Mouse (Mus musculus): ENCODE results near the gene H2al2a. TPM values are rescaled to one million over a fixed set of nuclear protein-coding genes. Genes with fewer than 3 reads are reported as not detected.
A peak's percentile ranks its signal among the peaks of the same experiment; 100 is the strongest.

The H2al2a gene
- polyA plus RNA-seq (2015; fragmentation: Nextera tagmentation; extraction: Ambion mirVana), result not detected in 2 replicates

DNA sequence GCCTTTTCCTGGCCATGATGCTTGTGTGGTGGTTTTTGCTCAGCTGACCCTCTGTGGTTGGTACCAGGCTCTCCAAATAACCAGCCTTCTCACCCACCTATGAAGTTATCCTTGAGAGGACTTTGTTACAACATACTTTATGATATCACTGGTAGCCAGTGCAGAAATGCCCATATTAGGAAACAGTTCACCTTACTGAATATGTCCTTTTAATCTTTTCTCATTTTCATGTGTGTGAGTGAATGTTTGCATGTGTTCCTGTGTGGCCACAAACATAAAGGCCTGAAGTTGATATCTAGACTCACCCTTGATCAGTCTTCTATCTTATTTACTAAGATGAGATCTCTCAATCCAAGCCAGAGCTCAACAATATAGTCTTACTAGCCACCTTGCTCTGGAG, at the start of gene H2al2a:
Gene H2al2a (minus strand): TSS at position 101 of the 400 bp plus-strand sequence.
- H3K9ac ChIP-seq, result no peak within 1 kb of the TSS
- H3K9me3 ChIP-seq (replicated peaks), result no peaks in the 10 kb centered on the region
- H3K27ac ChIP-seq, result no peak within 1 kb of the TSS
- H3K4me1 ChIP-seq, result no peaks in the 10 kb centered on the region
- ATAC-seq (replicated peaks; ENCODE audit: low FRiP score), result no peak
- H3K36me3 ChIP-seq, result no peaks in the 10 kb centered on the region
- H3K4me2 ChIP-seq, result no peak within 1 kb of the TSS
- no peak within 1 kb of the TSS for H3K4me3 ChIP-seq (replicated peaks)
- H3K27me3 ChIP-seq, result no peaks in the 10 kb centered on the region

- 0% methylated on average over 4 of the region's 4 CpGs for WGBS
- H3K9ac ChIP-seq, result peak overlapping the region; percentile 95
- no peaks in the 10 kb centered on the region for H3K36me3 ChIP-seq
- H3K27me3 ChIP-seq, result no peaks in the 10 kb centered on the region
- peak overlapping the region; percentile 77 for H3K4me3 ChIP-seq (replicated peaks)
- H3K9me3 ChIP-seq (replicated peaks), result no peaks in the 10 kb centered on the region
- H3K27ac ChIP-seq, result peak overlapping the region; percentile 99
- H3K4me2 ChIP-seq, result peak overlapping the region; percentile 77
- no peak for ATAC-seq (replicated peaks; ENCODE audit: low FRiP score)
- H3K4me1 ChIP-seq, result peaks cover 49% of the 10 kb centered on the region
Measured at GRCm38 (mm10) chr2:18046186-18046585, 49.4 kb upstream of the H2al2a start.

DNA sequence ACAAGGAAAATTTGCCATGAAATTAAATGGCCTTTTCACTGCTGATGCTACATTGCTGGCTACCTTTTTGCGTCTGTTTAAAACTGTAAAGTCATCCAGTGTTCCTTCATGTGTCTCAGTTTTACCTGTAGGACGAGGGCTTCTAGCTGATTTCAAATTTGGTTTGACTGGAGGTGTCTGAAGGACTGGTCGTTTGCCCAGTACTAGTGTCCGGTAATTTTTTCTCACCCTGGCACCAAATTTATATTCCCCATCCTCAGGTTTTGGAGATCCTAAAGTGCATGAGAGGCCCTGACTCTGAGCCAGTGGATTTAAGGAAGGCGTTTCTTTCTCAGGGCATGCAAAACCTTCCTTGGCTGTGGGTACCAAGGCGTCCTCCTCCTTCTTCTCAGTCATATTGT, 49.0 kb upstream of the H2al2a start:
- H3K4me3 ChIP-seq (replicated peaks), result peak overlapping the region; percentile 77
- peak overlapping the region; percentile 99 for H3K27ac ChIP-seq
- H3K9ac ChIP-seq, result peak overlapping the region; percentile 95
- H3K27me3 ChIP-seq, result no peaks in the 10 kb centered on the region
- ATAC-seq (replicated peaks; ENCODE audit: low FRiP score), result no peak
- 14% methylated on average over 6 of the region's 6 CpGs for WGBS
- peaks cover 51% of the 10 kb centered on the region for H3K4me1 ChIP-seq
- H3K4me2 ChIP-seq, result peak overlapping the region; percentile 77
- no peaks in the 10 kb centered on the region for H3K9me3 ChIP-seq (replicated peaks)
- no peaks in the 10 kb centered on the region for H3K36me3 ChIP-seq

DNA sequence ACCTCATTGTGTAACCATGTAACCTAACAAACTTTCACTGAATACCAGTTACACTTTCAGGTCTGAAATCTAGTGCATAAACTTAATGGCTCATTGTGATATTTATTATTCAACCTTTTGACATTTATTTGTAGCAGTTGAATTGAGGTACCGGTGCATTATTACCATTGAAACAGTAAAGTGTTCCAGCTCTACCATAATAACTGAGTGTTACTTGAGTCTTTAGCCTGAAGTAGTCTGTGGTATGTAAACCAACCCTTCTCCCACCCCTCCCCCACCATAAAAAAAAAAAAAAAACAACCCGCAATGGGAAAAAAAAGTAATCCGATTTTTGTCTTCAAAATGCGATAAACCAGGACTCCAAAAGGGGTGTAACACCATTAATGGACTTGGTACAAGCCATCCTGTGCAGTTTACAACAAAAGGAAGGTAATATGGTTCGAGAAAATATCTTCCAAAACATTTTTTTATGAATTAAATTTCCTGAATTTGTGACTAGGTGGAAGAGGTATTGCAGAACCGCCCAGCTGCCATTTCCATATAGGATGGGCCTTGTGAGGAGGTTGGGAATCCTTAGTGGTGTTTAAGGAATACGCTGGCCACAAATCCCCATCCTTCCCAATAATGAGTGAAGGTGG, 48.5 kb upstream of the H2al2a start:
- no peaks in the 10 kb centered on the region for H3K36me3 ChIP-seq
- peak overlapping the region; percentile 77 for H3K4me3 ChIP-seq (replicated peaks)
- no peak for ATAC-seq (replicated peaks; ENCODE audit: low FRiP score)
- peaks cover 51% of the 10 kb centered on the region for H3K4me1 ChIP-seq
- H3K9me3 ChIP-seq (replicated peaks), result no peaks in the 10 kb centered on the region
- H3K4me2 ChIP-seq, result peak overlapping the region; percentile 77
- H3K27ac ChIP-seq, result peak overlapping the region; percentile 99
- 9% methylated on average over 7 of the region's 7 CpGs for WGBS
- peak overlapping the region; percentile 95 for H3K9ac ChIP-seq
- H3K27me3 ChIP-seq, result no peaks in the 10 kb centered on the region

- H3K4me3 ChIP-seq (replicated peaks), result peak overlapping the region; percentile 24
- H3K9ac ChIP-seq, result peak overlapping the region; percentile 33
Measured at GRCm38 (mm10) chr2:18041199-18041885, 44.6 kb upstream of the H2al2a start.

DNA sequence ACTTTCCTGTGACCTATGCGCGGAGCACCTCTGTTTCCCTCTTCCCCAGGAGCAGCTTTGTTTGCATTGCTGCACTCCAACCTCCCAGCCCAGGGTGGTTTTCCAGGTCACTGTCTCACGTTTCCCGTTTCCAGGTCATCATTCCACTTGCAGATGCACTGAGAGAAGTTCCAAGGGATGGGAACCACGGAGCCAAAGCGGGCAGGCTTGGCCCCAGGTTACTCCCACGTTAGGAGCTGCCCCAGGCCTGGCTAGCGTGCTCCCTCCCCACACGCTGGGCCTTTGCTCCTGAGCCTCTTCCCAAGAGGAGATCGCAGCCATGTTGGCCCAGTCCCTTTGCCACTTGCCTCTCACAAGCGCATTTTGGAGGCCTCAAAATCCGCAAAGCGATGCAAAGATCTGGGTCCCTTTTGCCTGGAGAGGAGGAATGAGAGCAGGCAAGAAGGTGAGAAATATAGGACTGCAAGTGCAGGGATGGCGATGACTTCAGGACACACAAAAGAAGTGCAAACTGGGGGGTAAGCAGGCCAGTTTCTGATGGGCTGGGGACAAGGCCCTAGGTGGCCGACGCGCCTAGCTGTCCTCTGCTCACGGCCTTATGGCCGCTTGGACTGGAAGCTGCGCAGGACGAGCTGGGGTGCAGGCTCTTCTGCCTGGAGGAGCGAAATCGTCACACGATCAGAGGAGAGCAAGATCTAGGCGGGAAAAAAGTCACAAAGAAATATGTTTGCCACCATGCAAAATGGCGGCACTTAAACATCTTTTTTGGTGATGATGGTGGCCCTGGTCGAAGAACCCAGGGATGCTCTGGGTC, 43.8 kb upstream of the H2al2a start:
- Histone ChIP-seq H3K4me3 (replicated peaks) (peak overlapping the region; percentile 24), H3K9ac (peak overlapping the region; percentile 33), H3K4me1 (peaks cover 56% of the 10 kb centered on the region), H3K9me3 (replicated peaks) (no peaks in the 10 kb centered on the region), H3K36me3 (no peaks in the 10 kb centered on the region), H3K27ac (peak overlapping the region; percentile 91), H3K27me3 (no peaks in the 10 kb centered on the region), H3K4me2 (peak overlapping the region; percentile 57)
- ATAC-seq (replicated peaks; ENCODE audit: low FRiP score), result peak; percentile 83
- WGBS, result 33% methylated on average over 27 of the region's 27 CpGs

More at GRCm38 (mm10) chr2:18041199-18041885, 44.6 kb upstream of the H2al2a start:
- no peaks in the 10 kb centered on the region for H3K27me3 ChIP-seq
- peaks cover 56% of the 10 kb centered on the region for H3K4me1 ChIP-seq
- peak overlapping the region; percentile 91 for H3K27ac ChIP-seq
- peak; percentile 74 for ATAC-seq (replicated peaks; ENCODE audit: low FRiP score)
- WGBS, result 15% methylated on average over 14 of the region's 14 CpGs
- H3K9me3 ChIP-seq (replicated peaks), result no peaks in the 10 kb centered on the region
- no peaks in the 10 kb centered on the region for H3K36me3 ChIP-seq
- peak overlapping the region; percentile 57 for H3K4me2 ChIP-seq

- Histone ChIP-seq H3K27me3 (no peaks in the 10 kb centered on the region), H3K27ac (peak overlapping the region; percentile 91), H3K36me3 (no peaks in the 10 kb centered on the region), H3K4me1 (peaks cover 61% of the 10 kb centered on the region), H3K4me2 (peak overlapping the region; percentile 57), H3K9me3 (replicated peaks) (no peaks in the 10 kb centered on the region), H3K9ac (peak overlapping the region; percentile 45), H3K4me3 (replicated peaks) (peak overlapping the region; percentile 21)
- ATAC-seq (replicated peaks; ENCODE audit: low FRiP score), result peak; percentile 57
- 9% methylated on average over 45 of the region's 46 CpGs for WGBS
Measured at GRCm38 (mm10) chr2:18039566-18040290, 43.0 kb upstream of the H2al2a start.

GRCm38 (mm10) chr2:18038895-18039371, 42.2 kb upstream of the H2al2a start:
- ATAC-seq (replicated peaks; ENCODE audit: low FRiP score), result no peak
- peaks cover 66% of the 10 kb centered on the region for H3K4me1 ChIP-seq
- H3K4me3 ChIP-seq (replicated peaks), result no peak overlapping the region

DNA sequence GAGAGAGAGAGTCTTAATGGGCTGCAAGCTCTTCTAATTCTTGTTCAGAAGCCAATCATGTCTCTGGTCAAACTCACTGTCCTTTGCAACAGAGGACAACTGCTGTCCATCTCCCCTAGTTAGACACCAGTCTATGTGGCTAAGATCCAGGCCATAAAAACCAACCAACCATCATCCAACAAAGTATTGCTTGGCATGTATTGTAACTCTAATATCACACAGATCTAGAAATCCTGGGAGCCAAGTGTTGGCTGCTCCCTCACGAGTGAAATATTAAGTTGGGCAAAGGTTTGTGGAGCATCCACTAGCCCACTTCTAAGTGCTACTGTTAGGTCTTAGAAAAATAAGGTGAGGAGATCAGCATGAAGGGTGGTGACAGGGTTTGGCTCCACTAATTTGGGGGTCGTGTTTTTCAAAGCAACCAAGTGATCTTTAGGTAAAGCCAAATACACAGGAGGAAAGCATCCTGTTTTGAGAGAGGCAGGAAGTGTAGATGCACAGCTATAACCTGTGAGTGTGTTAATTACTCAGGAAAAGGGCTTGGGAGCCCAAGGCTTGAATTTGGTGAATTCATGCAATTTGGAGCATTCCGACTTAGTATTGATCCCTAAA, 41.5 kb upstream of the H2al2a start:
- Histone ChIP-seq H3K4me1 (peaks cover 69% of the 10 kb centered on the region), H3K9me3 (replicated peaks) (no peaks in the 10 kb centered on the region), H3K27ac (peak overlapping the region; percentile 91; the same call in 1 of the 2 replicates), H3K4me3 (replicated peaks) (no peak overlapping the region), H3K4me2 (no peak overlapping the region), H3K9ac (no peak overlapping the region), H3K36me3 (no peaks in the 10 kb centered on the region), H3K27me3 (no peaks in the 10 kb centered on the region)
- 48% methylated on average over 3 of the region's 3 CpGs for WGBS
- no peak for ATAC-seq (replicated peaks; ENCODE audit: low FRiP score)

More at GRCm38 (mm10) chr2:18038895-18039371, 42.2 kb upstream of the H2al2a start:
- Histone ChIP-seq H3K4me2 (no peak overlapping the region; the same call in 1 of the 2 replicates), H3K9ac (no peak overlapping the region), H3K9me3 (replicated peaks) (no peaks in the 10 kb centered on the region), H3K27ac (peak overlapping the region; percentile 91), H3K27me3 (no peaks in the 10 kb centered on the region), H3K36me3 (no peaks in the 10 kb centered on the region)
- 54% methylated on average over 10 of the region's 10 CpGs for whole genome bisulfite sequencing

DNA sequence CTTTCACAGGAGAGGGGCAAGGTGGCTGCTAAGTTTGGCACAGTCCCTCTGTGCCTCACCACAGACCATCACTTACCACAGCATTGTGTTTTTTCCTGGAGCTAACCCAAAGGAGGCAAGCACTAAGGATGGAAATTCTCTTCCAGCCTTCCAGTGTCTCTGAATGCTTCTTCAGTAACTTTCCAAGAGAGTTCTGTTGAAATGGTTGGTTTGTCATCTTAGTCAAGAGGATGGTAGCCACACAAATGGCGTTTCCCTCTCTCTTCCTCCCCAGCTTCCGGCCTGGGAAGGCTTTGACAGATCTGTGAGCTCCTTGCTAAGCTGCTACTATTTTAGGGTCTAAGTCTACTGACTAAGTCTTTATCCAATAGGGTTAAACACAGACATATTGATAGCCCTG, 40.7 kb upstream of the H2al2a start, which contains the start of gene A930004D18Rik:
Gene A930004D18Rik (minus strand): TSS at position 247 of the 400 bp plus-strand sequence.
- no peaks in the 10 kb centered on the region for H3K9me3 ChIP-seq (replicated peaks)
- no peak within 1 kb of the TSS for H3K4me3 ChIP-seq (replicated peaks)
- H3K4me1 ChIP-seq, result peaks cover 69% of the 10 kb centered on the region
- H3K36me3 ChIP-seq, result no peaks in the 10 kb centered on the region
- WGBS, result 74% methylated on average over 2 of the region's 2 CpGs
- H3K27me3 ChIP-seq, result no peaks in the 10 kb centered on the region
- peak within 1 kb of the TSS; percentile 91; the same call in 1 of the 2 replicates for H3K27ac ChIP-seq
- no peak within 1 kb of the TSS for H3K9ac ChIP-seq
- H3K4me2 ChIP-seq, result no peak within 1 kb of the TSS
- no peak for ATAC-seq (replicated peaks; ENCODE audit: low FRiP score)
